Mouse (Mus musculus) kidney, embryonic 15.5 days (tissue): ENCODE results near the gene Pdlim4. TPM values are rescaled to one million over a fixed set of nuclear protein-coding genes. Genes with fewer than 3 reads are reported as not detected.
"Not testable (repeated sequence)": the region's sequence is repeated elsewhere in the genome, so short reads cannot be mapped to it uniquely, and the experiment has no call there.

Source experiments
- ATAC-seq: fragments of 200-750 bp; cut with Nextera tagmentation; replicated peaks from 2 replicates; pipeline ENCODE4 v1.8.0; 2017; ENCODE audit warnings: moderate TSS enrichment; ENCODE audit not compliant: low FRiP score
- H3K27ac ChIP-seq: fragments of 300-500 bp; sonication (generic); 2 replicates; pipeline ENCODE4 v1.5.1; 2015; ENCODE audit warnings: mild to moderate bottlenecking, inconsistent platforms
- H3K27me3 ChIP-seq: fragments of 300-500 bp; sonication (generic); 2 replicates; pipeline ENCODE4 v1.6.1; 2015; ENCODE audit warnings: inconsistent platforms
- H3K36me3 ChIP-seq: fragments of 300-500 bp; sonication (generic); 2 replicates; pipeline ENCODE4 v1.6.1; 2015; ENCODE audit warnings: inconsistent platforms
- H3K4me1 ChIP-seq: fragments of 300-500 bp; sonication (generic); 2 replicates; pipeline ENCODE4 v1.6.1; 2015; ENCODE audit warnings: inconsistent platforms
- H3K4me2 ChIP-seq: fragments of 300-500 bp; sonication (generic); 2 replicates; pipeline ENCODE4 v1.6.1; 2015; ENCODE audit warnings: moderate library complexity, mild to moderate bottlenecking, inconsistent platforms
- H3K4me3 ChIP-seq: fragments of 300-500 bp; sonication (generic); replicated peaks from 2 replicates; pipeline ENCODE4 v1.5.1; 2015; ENCODE audit warnings: mild to moderate bottlenecking, inconsistent platforms
- H3K9ac ChIP-seq: fragments of 300-500 bp; sonication (generic); 2 replicates; pipeline ENCODE4 v1.6.1; 2015; ENCODE audit warnings: mild to moderate bottlenecking, inconsistent platforms
- H3K9me3 ChIP-seq: fragments of 300-500 bp; sonication (generic); replicated peaks from 2 replicates; pipeline ENCODE4 v1.6.1; 2016; ENCODE audit warnings: inconsistent platforms
- WGBS: fragments of 180-500 bp; shearing (Covaris S2); methylation state at CpG from one replicate; pipeline ENCODE4 v1.1.7; 2015; ENCODE audit warnings: mixed read lengths; 5-methylcytosine and 5-hydroxymethylcytosine counted together
- polyA plus RNA-seq: library from polyadenylated mRNA; unstranded; fragments of >200 nt; fragmentation: Nextera tagmentation; extraction: Ambion mirVana; gene quantifications from 2 replicates; pipeline ENCODE4 v1.2.1, GENCODE M21; 2015

Pdlim4 gene
- polyA plus RNA-seq, 1 experiment from 2014 or later, result 53.2 TPM

DNA sequence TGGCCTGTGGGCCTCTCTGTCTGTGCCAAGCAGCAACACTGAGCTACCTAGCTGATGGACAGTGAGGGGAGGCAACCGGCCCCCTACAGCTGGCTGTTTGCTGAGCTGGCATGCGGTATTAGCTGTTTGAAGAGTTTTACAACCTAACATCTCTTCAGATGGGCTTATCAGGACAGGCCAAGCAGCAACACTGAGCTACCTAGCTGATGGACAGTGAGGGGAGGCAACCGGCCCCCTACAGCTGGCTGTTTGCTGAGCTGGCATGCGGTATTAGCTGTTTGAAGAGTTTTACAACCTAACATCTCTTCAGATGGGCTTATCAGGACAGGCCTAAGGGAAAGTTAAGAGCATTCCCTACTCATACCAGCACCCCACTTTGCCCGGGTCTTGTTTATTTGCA lies 62.5 kb downstream of the Pdlim4 start:
- ATAC-seq, H3K27me3 ChIP-seq, H3K36me3 ChIP-seq, H3K27ac ChIP-seq, H3K9me3 ChIP-seq, H3K9ac ChIP-seq, H3K4me3 ChIP-seq, H3K4me2 ChIP-seq: not testable (repeated sequence)
- WGBS, result 35% methylated on average over 5 of the region's 5 CpGs
- peaks cover 15% of the 10 kb centered on the region; the same call in 1 of the 2 replicates for H3K4me1 ChIP-seq

Other genes starting within 250 kb of the Pdlim4 start
- gene Gm12216, start 209.8 kb downstream of the Pdlim4 start, polyA plus RNA-seq, result 1.3 and 1.6 TPM in 2 replicates
- 12.6 and 14.1 TPM in 2 replicates for gene Slc22a5, start 177.4 kb downstream of the Pdlim4 start, polyA plus RNA-seq
- gene Slc22a21, start 88.7 kb downstream of the Pdlim4 start, polyA plus RNA-seq, result 3.9 and 5.6 TPM in 2 replicates
- 1.4 and 1.9 TPM in 2 replicates for gene Slc22a4, start 40.9 kb downstream of the Pdlim4 start, polyA plus RNA-seq
- gene P4ha2, start 31.1 kb upstream of the Pdlim4 start, polyA plus RNA-seq, result 36.6 and 44.5 TPM in 2 replicates
- gene Csf2, start 180.7 kb upstream of the Pdlim4 start, polyA plus RNA-seq, result not detected in 2 replicates
- gene Il3, start 198.3 kb upstream of the Pdlim4 start, polyA plus RNA-seq, result not detected in 2 replicates
- gene Acsl6, start 234.8 kb upstream of the Pdlim4 start, polyA plus RNA-seq, result 0.70 and 0.89 TPM in 2 replicates